Mouse (Mus musculus): ENCODE results near the gene Ncaph2.

The Ncaph2 gene

DNA sequence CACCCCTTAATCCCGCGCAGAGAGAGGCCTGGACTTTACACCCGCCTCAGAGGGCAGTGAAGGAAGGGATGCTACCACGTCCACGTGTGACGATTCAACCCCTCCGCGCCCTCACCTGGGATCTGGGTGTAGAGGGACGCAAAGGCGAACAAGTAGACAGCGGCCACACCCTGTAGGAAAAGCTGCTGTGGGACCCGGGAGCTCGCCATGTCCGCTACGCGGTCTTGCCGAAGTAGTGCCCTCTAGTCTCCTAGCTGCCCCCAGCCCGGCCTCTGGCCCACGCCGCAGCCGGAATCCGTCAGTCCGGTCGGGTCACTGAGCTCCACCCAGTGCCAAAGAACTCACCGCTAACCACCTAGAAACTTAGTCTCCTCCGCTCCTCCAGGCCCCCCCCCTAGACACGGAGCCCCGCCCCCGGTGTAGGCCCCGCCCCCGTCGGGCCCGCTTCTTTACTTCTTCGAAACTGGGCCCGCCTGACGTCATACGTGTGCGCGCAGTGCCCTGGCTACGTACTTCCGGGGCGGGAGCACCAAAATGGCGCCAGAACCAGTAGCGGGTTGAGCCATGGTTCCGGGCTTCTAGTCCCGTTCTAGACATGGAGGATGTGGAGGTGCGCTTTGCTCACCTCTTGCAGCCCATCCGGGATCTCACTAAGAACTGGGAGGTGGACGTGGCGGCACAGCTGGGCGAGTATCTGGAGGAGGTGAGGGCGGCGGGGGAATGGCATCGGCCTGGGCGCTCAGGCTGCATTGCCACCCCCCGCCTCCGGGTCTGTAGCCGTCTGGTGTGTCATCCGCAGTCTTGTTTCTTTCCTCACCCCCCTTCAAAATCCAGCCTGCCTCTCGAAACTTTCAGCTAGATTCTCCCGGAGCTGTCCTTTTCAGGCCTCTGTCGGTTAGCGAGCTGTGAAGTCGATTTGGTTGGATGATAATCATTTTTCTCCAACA lies at the start of gene Ncaph2, which contains the start of gene Lmf2:
Gene Ncaph2 (plus strand): TSS at position 479 of the 947 bp plus-strand sequence.
Gene Lmf2 (minus strand): TSS at position 419 of the 947 bp plus-strand sequence.
- peak; percentile 94 for DNase-seq (ENCODE audit: low read depth, low spot score)

DNA sequence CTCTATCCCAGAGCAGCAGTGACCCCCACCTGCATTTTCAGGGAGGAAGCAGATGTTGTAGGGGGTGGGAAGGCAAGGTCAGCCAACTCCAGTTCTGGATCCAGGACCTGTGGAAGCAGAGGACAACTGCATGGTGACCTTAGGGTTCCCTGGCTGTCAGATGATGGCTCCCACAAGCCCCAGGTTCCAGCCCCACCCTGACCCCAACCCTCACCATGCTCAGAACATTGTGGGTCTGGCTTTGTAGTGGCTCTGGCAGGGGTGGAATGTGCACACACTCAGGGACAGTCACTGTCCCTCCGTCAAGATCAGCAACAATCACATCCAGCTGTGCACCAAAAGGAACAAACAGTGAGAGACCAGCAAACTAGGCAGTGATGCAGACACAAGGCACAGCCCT lies 49.6 kb upstream of the Ncaph2 start:
- no peak for DNase-seq (ENCODE audit: low read depth, low spot score)

DNA sequence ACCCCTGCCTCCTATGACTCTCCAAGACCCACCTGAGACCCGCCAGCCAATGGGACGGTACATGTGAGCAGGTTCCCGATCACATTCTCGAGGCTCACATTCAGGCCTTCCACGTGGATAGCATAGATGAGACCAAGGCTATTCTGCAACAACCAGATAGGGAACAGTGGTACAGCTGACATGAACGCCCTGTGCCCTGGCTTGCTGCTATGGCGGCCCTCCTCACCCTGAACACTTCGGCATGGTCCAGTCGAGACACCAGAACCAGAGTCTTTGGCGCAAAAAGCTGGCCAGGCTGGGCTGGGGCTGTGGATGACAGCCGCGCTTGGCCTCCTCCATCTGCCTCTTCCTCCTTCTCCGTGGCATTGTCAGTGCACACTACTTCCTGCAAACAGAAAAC lies 48.1 kb upstream of the Ncaph2 start:
- no peak for DNase-seq (ENCODE audit: low read depth, low spot score)

DNA sequence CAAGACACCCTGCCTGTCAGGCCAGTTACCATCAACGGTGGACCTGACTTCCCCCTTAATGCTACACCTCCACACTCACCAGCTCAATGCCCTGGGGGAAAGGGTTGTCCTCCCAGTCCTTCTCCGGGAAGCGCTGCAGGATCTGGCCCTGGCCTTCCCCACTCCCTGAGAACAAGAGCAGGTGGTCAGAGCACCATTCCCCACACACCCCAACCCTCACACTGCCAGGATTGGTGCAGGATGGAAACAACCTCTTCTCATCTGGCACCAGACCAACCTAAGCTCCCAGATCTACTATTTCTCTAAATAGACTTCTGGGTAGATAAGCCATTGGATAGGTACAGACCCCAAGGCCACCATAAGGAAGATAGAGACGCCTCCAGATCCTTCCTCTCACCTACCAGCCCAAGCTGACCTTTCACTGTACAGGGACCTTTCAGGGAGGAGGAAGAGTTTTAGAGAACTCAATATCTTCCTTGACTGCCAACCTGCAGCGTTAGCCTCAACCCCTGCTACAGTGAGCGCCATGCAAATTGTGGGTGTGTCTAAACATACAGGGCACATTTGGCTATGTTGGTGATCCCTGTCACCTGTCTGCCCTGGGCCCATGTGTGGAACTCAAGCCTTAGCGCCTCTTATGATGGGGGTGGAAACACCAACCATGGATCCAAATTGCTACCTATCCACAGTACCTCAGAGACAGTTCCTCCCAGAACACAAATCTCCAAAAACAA lies 46.9 kb upstream of the Ncaph2 start:
- no peak for DNase-seq (ENCODE audit: low read depth, low spot score)

DNA sequence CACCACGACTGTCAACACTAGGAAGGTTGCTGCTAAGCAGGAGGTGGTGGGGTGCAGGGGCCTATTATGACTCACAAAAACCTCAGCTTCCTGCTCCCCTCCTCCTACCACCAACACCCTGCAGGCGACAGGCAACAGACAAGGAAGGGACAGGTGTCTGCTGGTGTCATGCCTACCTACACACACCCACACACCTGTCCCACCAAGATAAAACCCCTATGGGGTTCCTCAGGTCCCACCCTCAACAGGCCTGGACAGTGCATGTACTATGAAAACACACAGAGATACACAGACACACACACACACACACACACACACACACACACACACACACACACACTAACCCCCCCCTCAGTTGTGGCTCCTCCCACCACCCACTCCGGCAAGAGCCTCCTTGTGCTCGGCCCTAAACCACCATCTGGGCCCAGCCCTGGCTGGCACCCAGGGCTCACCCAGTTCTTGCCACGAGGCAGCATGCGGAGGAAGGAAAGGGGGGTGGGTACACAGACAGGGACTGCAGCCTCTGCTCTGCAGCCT lies 45.5 kb upstream of the Ncaph2 start:
- no peak for DNase-seq (ENCODE audit: low read depth, low spot score)

DNA sequence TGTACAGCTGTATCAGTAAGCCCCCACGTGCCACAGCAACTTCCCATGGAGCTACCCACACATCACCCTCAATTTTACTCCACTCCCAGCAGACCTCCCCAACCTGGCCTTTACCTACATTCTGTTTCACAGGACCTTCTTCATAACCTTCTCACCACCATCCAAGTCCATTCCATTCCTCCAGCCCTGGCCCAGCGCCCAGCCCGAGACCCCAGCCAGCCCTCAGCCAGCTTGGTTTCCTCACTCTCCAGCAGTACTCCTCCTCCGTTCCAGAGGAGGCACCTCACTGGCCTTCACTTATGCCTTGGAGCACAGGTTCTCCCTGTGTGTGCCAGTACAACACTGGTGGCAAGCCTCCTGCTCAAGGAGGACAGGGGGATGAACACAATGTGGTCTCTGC lies 42.2 kb upstream of the Ncaph2 start:
- no peak for DNase-seq (ENCODE audit: low read depth, low spot score)

DNA sequence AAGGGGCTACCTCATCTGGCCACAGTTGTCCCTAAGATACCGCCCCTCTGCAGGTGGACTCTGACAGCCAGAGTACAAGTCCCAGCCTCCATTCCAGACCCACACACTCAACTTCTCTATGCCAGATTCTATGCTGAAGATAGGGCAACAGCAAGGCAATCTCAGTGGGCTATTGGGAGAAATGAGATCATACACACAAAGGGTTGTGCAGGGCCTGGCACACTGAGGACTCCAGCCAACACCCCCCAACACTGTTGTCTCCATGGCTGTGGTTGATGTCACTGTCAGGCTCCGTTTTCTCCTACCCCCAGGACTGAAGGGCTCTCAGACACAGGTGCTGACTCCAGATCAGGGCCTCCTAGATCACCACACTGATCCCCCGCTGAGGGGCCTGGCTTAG lies 41.4 kb upstream of the Ncaph2 start:
- no peak for DNase-seq (ENCODE audit: low read depth, low spot score)

DNA sequence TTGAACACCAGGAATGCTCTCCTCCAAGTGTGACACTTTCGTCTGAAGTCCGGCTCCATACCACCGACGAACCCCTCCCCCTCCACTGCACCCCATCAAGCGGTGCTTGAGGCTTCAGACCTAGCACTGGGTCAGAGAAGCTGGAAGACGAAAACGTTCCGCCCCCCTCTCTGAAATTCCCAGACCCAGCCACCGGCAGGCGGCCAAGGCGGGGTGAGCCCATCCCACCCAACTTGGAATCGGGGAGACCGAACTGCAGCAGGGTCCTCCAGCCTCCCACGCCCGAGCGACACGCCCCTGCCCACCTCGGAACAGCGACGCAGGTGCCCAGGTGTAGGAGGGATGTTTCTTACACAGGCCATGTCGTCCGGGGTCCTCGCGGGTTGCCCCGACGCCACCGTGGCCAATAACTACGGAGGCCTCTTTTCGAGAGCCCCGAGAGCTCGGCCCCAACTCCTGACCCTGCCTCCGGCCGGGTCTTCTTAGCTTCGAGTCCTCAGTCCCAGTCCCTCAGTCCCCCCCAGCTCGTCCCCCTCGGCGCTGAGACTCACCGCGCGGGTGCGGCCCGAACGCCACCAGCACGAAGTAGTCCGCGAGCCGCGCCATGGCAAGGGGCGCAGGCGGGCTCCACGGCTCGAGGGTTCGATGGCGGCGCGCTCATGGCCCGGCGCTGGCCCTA lies 40.9 kb upstream of the Ncaph2 start:
- DNase-seq (ENCODE audit: low read depth, low spot score): no peak

DNA sequence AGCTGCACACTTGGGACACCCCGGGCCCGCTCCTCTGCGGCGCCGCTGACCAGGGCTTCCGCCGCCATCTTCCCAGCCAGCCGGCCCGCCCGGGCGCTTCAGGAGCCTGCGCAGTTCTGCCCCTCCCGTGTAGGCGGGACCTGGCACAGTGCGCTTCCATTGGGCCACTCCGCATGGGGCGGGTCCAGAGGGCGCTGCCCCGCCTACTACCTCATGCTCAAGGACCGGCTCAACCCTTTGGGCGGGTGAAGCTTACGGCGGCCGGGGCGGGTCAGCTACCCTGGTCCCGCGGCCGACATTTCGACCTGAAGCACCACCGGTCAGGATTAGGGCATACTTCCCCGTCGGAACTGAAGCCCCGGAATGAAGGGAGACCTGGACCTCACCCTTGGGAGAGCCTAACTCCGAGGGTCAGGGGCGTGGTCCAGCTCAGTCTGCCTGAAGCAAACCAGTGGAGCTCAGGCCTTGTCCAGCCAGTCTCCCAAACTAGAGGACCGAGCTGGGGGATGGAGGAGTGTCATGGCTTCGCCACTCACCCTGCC lies 40.3 kb upstream of the Ncaph2 start, which contains the start of gene Sbf1:
Gene Sbf1 (minus strand): TSS at position 122 of the 542 bp plus-strand sequence.
- peak; percentile 95 for DNase-seq (ENCODE audit: low read depth, low spot score)

DNA sequence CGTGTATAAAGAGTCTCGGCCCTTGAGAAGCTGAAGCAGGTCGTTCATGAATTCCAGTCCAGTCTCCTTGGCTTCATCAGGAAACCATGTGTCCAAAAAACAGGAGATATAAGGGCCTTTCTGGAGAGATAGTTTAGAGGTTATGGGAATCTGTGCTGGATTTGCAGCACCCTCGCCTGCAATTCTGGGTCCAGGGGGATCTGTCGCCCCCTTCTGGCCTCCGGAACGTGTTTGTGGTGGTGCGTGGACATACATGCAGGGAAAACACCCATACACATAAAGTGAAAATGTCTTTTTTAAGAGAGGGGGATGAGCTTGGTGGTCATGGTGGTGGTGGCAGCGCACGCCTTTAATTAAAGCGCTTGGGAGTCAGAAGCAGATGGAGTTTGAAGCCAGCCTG lies 39.4 kb upstream of the Ncaph2 start:
- DNase-seq (ENCODE audit: low read depth, low spot score): no peak

DNA sequence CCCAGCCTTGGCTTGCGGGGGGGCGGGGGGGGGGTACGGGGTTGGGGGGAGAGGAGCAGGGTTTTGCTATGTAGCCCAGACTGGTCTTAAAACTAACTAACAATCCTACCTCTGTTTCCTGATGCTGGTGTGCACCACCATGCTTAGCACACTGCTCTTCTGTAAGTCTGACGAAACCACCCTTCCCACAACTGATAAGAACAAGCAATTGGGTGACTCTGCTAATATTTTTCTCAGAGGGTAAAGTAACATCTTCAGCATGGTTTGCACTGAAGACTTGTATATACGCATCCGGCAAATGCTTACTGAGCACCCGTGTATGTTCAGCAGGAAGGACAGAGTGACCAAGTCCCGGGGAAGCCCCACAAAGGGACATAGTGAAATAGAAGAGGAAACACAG lies 34.3 kb upstream of the Ncaph2 start:
- no peak for DNase-seq (ENCODE audit: low read depth, low spot score)

DNA sequence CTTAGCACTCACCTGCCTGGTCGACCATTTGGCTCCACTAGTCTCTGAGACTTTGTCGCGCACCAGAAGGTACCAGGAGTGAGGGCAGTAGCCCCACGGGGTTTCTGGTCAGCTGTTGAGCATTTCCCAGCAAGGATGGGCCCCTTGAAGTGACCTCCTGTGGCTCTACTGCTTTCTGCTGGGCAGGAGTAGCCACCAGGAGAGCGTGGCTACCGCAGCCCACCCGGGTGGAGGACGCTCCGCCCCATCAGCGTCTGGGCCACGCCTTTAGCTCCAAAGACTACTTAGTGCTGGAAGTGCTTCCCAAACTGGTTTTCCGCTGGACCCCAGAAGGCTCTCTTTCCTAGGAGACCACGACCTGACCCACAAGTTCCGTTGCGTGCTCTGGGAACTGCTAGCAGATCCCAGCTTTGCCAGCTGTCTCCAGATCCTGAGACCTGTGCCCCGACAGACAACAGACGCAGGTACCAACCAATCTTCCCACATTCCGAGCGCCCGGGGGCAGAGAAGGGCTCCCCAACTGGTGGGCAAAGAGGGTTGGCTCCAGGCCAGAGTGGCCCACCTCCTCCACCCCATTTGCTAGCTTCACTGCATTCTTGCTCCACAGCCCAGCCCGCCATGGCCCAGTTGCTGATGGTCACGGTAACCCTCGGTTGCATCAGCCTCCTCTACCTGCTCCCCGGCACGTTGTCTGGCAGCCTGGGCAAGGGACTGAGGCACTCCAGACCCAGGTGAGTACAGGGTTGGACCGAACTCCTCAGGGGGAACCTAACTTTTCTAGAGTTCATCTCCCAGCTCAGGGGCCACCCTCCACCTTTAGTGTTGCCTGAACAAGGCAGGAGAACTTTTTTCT lies 32.6 kb upstream of the Ncaph2 start, which contains the start of gene Adm2:
Gene Adm2 (plus strand): TSS at position 51 of the 853 bp plus-strand sequence.
- DNase-seq (ENCODE audit: low read depth, low spot score): no peak

DNA sequence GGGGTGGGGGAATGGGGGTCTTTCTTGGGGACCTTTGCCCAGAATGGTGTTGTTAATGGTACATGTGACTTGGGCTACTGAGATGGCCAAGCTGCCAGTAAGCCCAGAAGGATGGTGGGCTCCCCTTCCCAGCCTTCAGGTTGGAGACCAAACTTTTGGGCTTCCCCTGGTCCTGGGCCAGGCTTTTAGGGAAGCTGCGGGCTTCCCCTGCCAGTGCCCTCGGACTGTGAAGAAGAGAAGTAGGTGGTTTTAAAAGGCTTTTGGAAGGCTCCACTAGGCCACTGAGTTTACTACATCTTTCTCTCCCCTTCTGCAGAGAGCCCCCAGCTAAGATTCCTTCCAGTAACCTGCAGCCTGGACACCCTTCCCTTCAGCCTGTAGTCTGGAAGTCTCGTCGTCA lies 31.9 kb upstream of the Ncaph2 start:
- no peak for DNase-seq (ENCODE audit: low read depth, low spot score)

DNA sequence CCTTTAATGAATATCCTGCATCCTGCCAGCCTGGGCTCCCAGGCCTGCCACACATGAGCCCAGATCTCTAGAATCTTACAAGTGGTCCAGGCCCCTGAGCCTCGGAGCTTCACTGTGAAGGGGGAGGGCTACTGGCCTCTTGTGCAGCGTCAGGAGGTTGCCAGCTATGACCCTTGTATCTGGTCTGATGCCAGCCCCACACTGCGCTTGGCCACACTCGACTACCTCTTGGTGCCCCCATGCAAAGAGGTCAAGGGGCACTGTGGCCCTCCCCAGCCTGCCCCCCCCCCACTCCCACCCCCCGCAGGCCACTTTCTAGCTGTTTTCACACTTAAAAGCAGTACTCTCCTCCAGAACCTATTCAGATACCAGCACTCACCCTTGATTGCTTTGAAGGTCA lies 29.1 kb upstream of the Ncaph2 start:
- DNase-seq (ENCODE audit: low read depth, low spot score): no peak

DNA sequence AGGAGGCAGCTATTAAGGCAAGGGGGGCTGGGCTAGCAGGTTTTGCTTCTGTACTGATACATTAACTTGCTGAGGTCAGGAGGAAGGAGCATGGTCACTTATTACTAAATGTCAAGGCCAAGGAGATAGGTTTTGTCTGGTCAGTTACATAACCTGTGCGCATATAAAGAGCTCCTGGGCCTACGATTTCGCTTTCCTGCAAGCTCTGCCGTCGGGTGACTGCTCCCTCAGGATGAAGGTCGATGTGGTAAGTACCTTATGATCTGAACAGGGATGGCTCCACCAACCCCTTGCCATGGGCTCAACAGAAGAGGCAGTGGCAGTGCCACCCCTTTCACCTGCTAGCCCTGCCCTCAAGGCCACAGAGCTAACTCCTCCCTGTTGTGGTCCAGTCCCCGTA lies 21.2 kb upstream of the Ncaph2 start, which contains the start of gene Miox:
Gene Miox (plus strand): TSS at position 128 of the 400 bp plus-strand sequence.
- no peak for DNase-seq (ENCODE audit: low read depth, low spot score)

DNA sequence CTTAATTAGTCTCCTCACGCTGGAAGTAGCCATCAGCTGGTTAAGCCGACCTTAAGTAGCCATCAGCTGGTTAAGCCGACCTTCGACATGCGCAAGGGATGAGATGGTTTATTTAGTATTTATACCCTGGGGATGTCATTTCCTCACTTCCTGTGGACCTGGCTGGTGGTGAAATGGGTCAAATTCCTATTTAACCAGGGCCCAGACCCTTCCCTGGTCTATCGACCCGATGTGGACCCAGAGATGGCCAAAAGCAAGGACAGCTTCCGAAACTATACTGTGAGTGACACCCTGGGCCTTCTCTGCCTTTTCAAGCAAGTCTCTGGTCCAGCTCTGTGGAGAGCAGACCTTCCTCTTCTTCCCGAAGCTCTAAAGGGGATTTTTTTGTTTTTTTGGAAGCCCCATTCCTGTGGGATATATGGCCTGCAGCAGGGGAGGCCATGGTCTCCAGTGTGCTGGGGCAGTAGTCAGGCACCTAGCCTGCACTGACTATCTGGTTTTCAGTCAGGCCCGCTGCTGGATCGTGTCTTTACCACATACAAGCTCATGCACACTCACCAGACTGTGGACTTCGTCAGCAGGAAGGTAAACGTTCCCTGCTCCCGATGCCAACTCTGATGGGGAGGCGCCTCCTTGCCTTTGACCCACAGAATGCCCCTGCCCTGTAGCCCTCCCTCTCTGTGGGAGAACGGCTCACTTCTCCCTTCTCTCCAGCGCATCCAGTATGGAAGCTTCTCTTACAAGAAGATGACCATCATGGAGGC lies 20.6 kb upstream of the Ncaph2 start:
- DNase-seq (ENCODE audit: low read depth, low spot score): no peak

DNA sequence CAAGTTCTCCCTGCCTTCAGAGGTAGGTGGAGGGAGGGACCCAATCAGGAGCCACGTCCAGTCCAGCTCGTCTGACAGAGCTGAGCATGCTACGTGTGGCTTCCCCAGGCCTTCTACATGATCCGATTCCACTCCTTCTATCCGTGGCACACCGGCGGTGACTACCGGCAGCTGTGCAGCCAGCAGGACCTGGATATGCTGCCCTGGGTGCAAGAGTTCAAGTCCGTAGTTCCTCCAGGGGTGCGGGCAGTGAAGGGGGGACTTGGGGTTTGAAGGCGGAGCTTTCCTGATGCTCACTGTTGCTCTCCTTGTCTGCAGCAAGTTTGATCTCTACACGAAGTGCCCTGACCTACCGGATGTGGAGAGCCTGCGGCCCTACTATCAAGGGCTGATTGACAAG lies 19.1 kb upstream of the Ncaph2 start:
- no peak for DNase-seq (ENCODE audit: low read depth, low spot score)

DNA sequence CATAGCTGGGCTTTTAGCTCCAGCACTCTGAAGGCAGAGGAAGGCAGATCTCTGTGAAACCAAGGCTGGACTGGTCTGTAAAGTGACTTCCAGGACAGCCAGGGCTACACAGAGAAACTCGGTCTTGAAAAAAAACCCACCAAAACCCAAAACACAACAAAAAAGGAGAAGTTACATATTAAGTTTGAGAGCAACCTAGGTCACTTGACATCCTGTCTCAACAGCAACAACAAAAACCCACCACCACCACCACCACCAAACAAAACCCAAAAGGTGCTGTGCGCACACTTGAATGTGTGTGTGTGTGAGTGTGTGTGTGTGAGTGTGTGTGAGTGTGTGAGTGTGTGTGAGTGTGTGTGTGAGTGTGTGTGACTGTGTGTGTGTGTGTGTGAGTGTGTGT lies 15.8 kb upstream of the Ncaph2 start:
- no peak for DNase-seq (ENCODE audit: low read depth, low spot score)

DNA sequence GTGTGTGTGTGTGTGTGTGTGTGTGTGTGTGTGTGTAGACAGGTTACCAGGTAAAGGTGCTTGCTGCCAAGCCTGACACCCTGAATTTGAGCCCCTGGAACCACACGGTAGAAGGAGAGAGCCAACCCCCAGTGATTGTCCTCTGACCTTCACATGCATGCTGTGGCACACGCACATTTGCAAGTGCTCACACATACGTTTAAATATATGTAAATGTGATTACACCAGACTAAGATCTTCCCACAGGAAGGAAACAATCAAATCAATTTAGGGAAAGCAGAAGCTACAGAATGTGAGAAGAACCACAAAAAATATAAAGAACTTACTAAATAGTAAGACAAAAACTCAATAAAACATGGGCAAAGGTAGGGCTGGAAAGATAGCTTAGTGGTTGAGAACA lies 15.4 kb upstream of the Ncaph2 start:
- no peak for DNase-seq (ENCODE audit: low read depth, low spot score)

DNA sequence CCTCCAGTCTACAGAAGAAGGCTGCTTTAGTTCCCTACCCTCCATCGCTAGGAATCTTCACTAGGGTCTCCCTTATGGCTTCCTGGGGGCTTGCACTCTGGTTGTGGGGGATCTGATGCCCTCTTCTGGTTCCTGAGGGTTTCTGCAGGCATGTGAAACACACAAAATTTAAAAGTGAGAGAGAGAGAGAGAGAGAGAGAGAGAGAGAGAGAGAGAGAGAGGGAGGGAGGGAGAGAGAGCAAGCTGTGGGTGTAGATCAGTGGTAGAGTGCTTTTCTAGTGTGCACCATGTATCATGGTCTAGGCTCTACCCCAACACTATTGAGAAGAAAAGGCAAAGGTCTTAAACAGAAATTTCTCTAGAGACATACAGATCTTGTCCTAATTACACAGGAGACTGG lies 13.8 kb upstream of the Ncaph2 start:
- DNase-seq (ENCODE audit: low read depth, low spot score): no peak
